In genomic region chr16:23046319-23046718, GRCm38 (mm10) we compare ENCODE assay signal across 9 mouse cellular contexts. TPM values are rescaled to one million over a fixed set of nuclear protein-coding genes. Genes with fewer than 3 reads are reported as not detected.
DNase-seq lines count a peak whose midpoint lies in the region; ATAC-seq and TF ChIP-seq lines count a peak whose summit lies in the region.
"Had no signal": no experiment of that assay in that cellular context is flagged by ENCODE, and none has a peak within 500 bp of the region (broad histone marks: within the 10 kb centered on the region; RNA-seq: fewer than 3 reads in every experiment).

No protein-coding gene starts in this region.

- no peak overlapping the region for H3K4me3 ChIP-seq in kidney, postnatal 0 days (replicated peaks; ENCODE audit: low read depth, low read length)
- no peak overlapping the region for H3K4me3 ChIP-seq in kidney, embryonic 14.5 days (ENCODE audit: low read length)
- no peak overlapping the region for H3K4me3 ChIP-seq in left cerebral cortex, adult 2 months

- H3K4me2 ChIP-seq in kidney, postnatal 0 days (ENCODE audit: low read length): no peak overlapping the region
- no peak overlapping the region for H3K4me2 ChIP-seq in kidney, embryonic 14.5 days (replicated peaks; ENCODE audit: low read depth, low read length)

- H3K27ac ChIP-seq in kidney, postnatal 0 days: no peak overlapping the region
- no peak overlapping the region for H3K27ac ChIP-seq in kidney, embryonic 14.5 days (ENCODE audit: low read depth, low read length)
- no peak overlapping the region for H3K27ac ChIP-seq in left cerebral cortex, adult 2 months

- peak; percentile 75 for TF ChIP-seq CTCF in kidney, postnatal 0 days (IDR thresholded peaks at IDR 0.05; ENCODE audit: low read depth)
- peak; percentile 73 for TF ChIP-seq CTCF in left cerebral cortex, adult 2 months (IDR thresholded peaks at IDR 0.05)

- WGBS in kidney, postnatal 0 days: 60% methylated on average over 5 of the region's 5 CpGs
- 66% methylated on average over 5 of the region's 5 CpGs for WGBS in kidney, embryonic 14.5 days

- ATAC-seq in kidney, postnatal 0 days (replicated peaks; ENCODE audit: low FRiP score, low read depth): no peak
- no peak for ATAC-seq in kidney, embryonic 14.5 days (ENCODE audit: low FRiP score, low TSS enrichment)

- H3K36me3 ChIP-seq in kidney, postnatal 0 days (ENCODE audit: insufficient read depth, low read length): no peaks in the 10 kb centered on the region
- no peaks in the 10 kb centered on the region for H3K36me3 ChIP-seq in kidney, embryonic 14.5 days (ENCODE audit: control insufficient read depth, insufficient read depth, low read length)

- no peak overlapping the region for H3K9ac ChIP-seq in kidney, postnatal 0 days (ENCODE audit: low read depth, low read length)
- no peak overlapping the region for H3K9ac ChIP-seq in kidney, embryonic 14.5 days (ENCODE audit: low read depth, low read length)

- H3K4me1 ChIP-seq in kidney, postnatal 0 days (replicated peaks; ENCODE audit: insufficient read depth, low read length): no peaks in the 10 kb centered on the region
- no peaks in the 10 kb centered on the region for H3K4me1 ChIP-seq in kidney, embryonic 14.5 days (ENCODE audit: control insufficient read depth, insufficient read depth, low read length)

- peak; percentile 80 for DNase-seq in kidney, postnatal 0 days (ENCODE audit: low spot score)
- DNase-seq in ES-CJ7 (ENCODE audit: low read depth, low spot score) (peak; percentile 64), ZHBTc4 (ENCODE audit: low read depth, low spot score) (peak; percentile 71)
- DNase-seq in left cerebral cortex, adult 2 months (ENCODE audit: extremely low spot score in 1 of 2, low spot score in 2 of 2): peak; percentile 18
- DNase-seq in spleen, postnatal 14 days (ENCODE audit: low spot score in 2 of 2): no peak
- DNase-seq in thymus, postnatal 0 days (ENCODE audit: low spot score): no peak
- DNase-seq in thymus, postnatal 25 days: no peak

- intact Hi-C loops in left cerebral cortex, adult 2 months (cut with DNase I): loop anchor here (1.0 to 10.0 kb wide), 2 partner anchors 170 to 482 kb away; no protein-coding TSS in a partner anchor

- no peaks in the 10 kb centered on the region for H3K9me3 ChIP-seq in kidney, postnatal 0 days (replicated peaks; ENCODE audit: low read length)
- no peaks in the 10 kb centered on the region for H3K9me3 ChIP-seq in kidney, embryonic 14.5 days (ENCODE audit: control insufficient read depth, low read length)

- H3K27me3 ChIP-seq in kidney, postnatal 0 days (ENCODE audit: insufficient read depth, low read length): no peaks in the 10 kb centered on the region
- H3K27me3 ChIP-seq in kidney, embryonic 14.5 days (ENCODE audit: control insufficient read depth, insufficient read depth, low read length): no peaks in the 10 kb centered on the region

RNA-seq across cellular contexts. Expression of gene Kng1, which starts 11.3 kb away (rescaled TPM):
- 2.3 and 2.7 TPM in 2 replicates for polyA plus RNA-seq in kidney, postnatal 0 days (2015; fragmentation: Nextera tagmentation; extraction: Ambion mirVana)
- polyA plus RNA-seq in kidney, embryonic 14.5 days (2014; fragmentation: Nextera tagmentation; extraction: Ambion mirVana): 0.20 and 0.49 TPM in 2 replicates
- not detected for total RNA-seq in left cerebral cortex, adult 2 months (2021)
- polyA plus RNA-seq in thymus, postnatal 0 days (2015; fragmentation: Nextera tagmentation; extraction: Ambion mirVana): 0.17 and 0.76 TPM in 2 replicates
- total RNA-seq: common myeloid progenitor, adult 5-6 weeks had no signal

RNA-seq across cellular contexts. Expression of gene Kng2, which starts 17.0 kb away (rescaled TPM):
- 175 and 183 TPM in 2 replicates for polyA plus RNA-seq in kidney, postnatal 0 days (2015; fragmentation: Nextera tagmentation; extraction: Ambion mirVana)
- 1.4 and 2.5 TPM in 2 replicates for polyA plus RNA-seq in kidney, embryonic 14.5 days (2014; fragmentation: Nextera tagmentation; extraction: Ambion mirVana)
- not detected for total RNA-seq in left cerebral cortex, adult 2 months (2021)
- 0.35 and 0.55 TPM in 2 replicates for polyA plus RNA-seq in thymus, postnatal 0 days (2015; fragmentation: Nextera tagmentation; extraction: Ambion mirVana)
- total RNA-seq: common myeloid progenitor, adult 5-6 weeks had no signal

Comparison
In these comparisons a context has a peak if more than half of its experiments do, and no peak if none do; other contexts are left out.
1. RNA of gene Kng2, which starts 17.0 kb away (polyA plus RNA-seq): 175 to 183 TPM in kidney, postnatal 0 days; 1.4 to 2.5 TPM in kidney, embryonic 14.5 days and 0.35 to 0.55 TPM in thymus, postnatal 0 days; every median in the first group is over 10 times any median in the second.
2. DNase-seq: peak in kidney, postnatal 0 days (single experiment), ES-CJ7 (single experiment), ZHBTc4 (single experiment) and left cerebral cortex, adult 2 months (2 of 2); none in spleen, postnatal 14 days (0 of 2), thymus, postnatal 0 days (single experiment) and thymus, postnatal 25 days (single experiment).